In the genomic region with DNA sequence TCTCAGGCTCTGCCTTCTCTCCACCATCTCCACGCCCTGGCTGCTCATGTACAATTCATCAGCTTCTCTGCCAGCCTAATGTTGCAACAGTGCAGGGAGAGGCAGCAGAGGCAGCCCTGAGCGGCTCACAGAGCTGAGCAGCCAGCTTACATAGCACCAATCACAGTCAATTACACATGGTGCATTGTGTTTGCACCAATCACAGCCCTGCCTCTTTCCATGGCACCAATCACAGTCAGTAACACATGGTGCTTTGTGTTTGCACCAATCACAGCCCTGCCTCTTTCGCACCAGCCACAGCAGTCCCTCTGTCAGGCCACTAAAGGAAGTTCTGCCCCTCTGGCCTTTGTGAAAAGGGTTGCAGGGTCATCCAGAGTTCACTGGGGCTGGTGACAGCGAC, we compare ENCODE assay signal across 8 mouse cellular contexts. TPM values are rescaled to one million over a fixed set of nuclear protein-coding genes. Genes with fewer than 3 reads are reported as not detected.
DNase-seq lines count a peak whose midpoint lies in the region; ATAC-seq and TF ChIP-seq lines count a peak whose summit lies in the region.

No protein-coding gene starts in this region.

- 0 out of 2 replicates have a peak, but pooled peaks have one; percentile 5 for TF ChIP-seq CTCF in kidney, adult 2 months (conservative IDR thresholded peaks at IDR 0.05; ENCODE audit: insufficient read depth, insufficient read length, low read depth, low read length)

- no peaks in the 10 kb centered on the region for H3K4me1 ChIP-seq in embryonic facial prominence, embryonic 12.5 days
- no peaks in the 10 kb centered on the region for H3K4me1 ChIP-seq in kidney, adult 2 months (ENCODE audit: control insufficient read depth, insufficient read depth, low read length)
- peaks cover 10% of the 10 kb centered on the region for H3K4me1 ChIP-seq in limb, embryonic 10.5 days
- H3K4me1 ChIP-seq in midbrain, embryonic 11.5 days (ENCODE audit: control insufficient read depth, insufficient read depth, low read length): peaks cover 9% of the 10 kb centered on the region

- H3K27me3 ChIP-seq in embryonic facial prominence, embryonic 12.5 days: no peaks in the 10 kb centered on the region
- no peaks in the 10 kb centered on the region for H3K27me3 ChIP-seq in kidney, adult 2 months (replicated peaks; ENCODE audit: control insufficient read depth, insufficient read depth, low read length)
- H3K27me3 ChIP-seq in limb, embryonic 10.5 days (ENCODE audit: low read depth, poor library complexity, severe bottlenecking): no peaks in the 10 kb centered on the region
- no peaks in the 10 kb centered on the region for H3K27me3 ChIP-seq in midbrain, embryonic 11.5 days (ENCODE audit: control insufficient read depth, insufficient read depth, low read length)

- H3K27ac ChIP-seq in embryonic facial prominence, embryonic 12.5 days: peak overlapping the region; percentile 59; the same call in 1 of the 2 replicates
- H3K27ac ChIP-seq in kidney, adult 2 months (ENCODE audit: insufficient read depth, low read depth, low read length): no peak overlapping the region
- peak overlapping the region; percentile 80 for H3K27ac ChIP-seq in limb, embryonic 10.5 days
- peak overlapping the region; percentile 71 for H3K27ac ChIP-seq in midbrain, embryonic 11.5 days (ENCODE audit: low read depth, low read length)

- peak; percentile 96 for ATAC-seq in embryonic facial prominence, embryonic 12.5 days (ENCODE audit: insufficient number of reproducible peaks, insufficient read depth, low FRiP score, low TSS enrichment)
- peak; percentile 100 for ATAC-seq in midbrain, embryonic 11.5 days (ENCODE audit: low FRiP score)

- WGBS in embryonic facial prominence, embryonic 12.5 days: 10% methylated on average over 4 of the region's 4 CpGs
- WGBS in kidney, adult 2 months: 13% methylated on average over 4 of the region's 4 CpGs
- 16% methylated on average over 4 of the region's 4 CpGs for WGBS in limb, embryonic 10.5 days
- 2% methylated on average over 4 of the region's 4 CpGs for WGBS in midbrain, embryonic 11.5 days

- peak overlapping the region; percentile 28 for H3K4me2 ChIP-seq in embryonic facial prominence, embryonic 12.5 days (replicated peaks)
- H3K4me2 ChIP-seq in midbrain, embryonic 11.5 days: peak overlapping the region; percentile 42

- H3K4me3 ChIP-seq in embryonic facial prominence, embryonic 12.5 days: 0 out of 2 replicates have a peak overlapping the region, but pooled peaks have one; percentile 2
- no peak overlapping the region for H3K4me3 ChIP-seq in kidney, adult 2 months (ENCODE audit: insufficient read depth, low read depth, low read length)
- H3K4me3 ChIP-seq in limb, embryonic 10.5 days: no peak overlapping the region
- H3K4me3 ChIP-seq in midbrain, embryonic 11.5 days (ENCODE audit: low read depth, low read length): peak overlapping the region; percentile 15; the same call in 1 of the 2 replicates

- H3K9me3 ChIP-seq in embryonic facial prominence, embryonic 12.5 days: no peaks in the 10 kb centered on the region
- H3K9me3 ChIP-seq in limb, embryonic 10.5 days (replicated peaks): no peaks in the 10 kb centered on the region
- no peaks in the 10 kb centered on the region for H3K9me3 ChIP-seq in midbrain, embryonic 11.5 days (ENCODE audit: control insufficient read depth, low read length)

- no peaks in the 10 kb centered on the region for H3K36me3 ChIP-seq in embryonic facial prominence, embryonic 12.5 days
- H3K36me3 ChIP-seq in kidney, adult 2 months (ENCODE audit: control insufficient read depth, insufficient read depth, low read length): no peaks in the 10 kb centered on the region
- H3K36me3 ChIP-seq in limb, embryonic 10.5 days: no peaks in the 10 kb centered on the region
- no peaks in the 10 kb centered on the region for H3K36me3 ChIP-seq in midbrain, embryonic 11.5 days (ENCODE audit: control insufficient read depth, insufficient read depth, low read length)

- DNase-seq in urinary bladder, adult 18-20 months (ENCODE audit: low spot score in 2 of 2): peak; percentile 41 to 49
- no peak for DNase-seq in urinary bladder, postnatal 10 days (ENCODE audit: low spot score)
- peak; percentile 59 for DNase-seq in heart, adult 8-10 months (ENCODE audit: low spot score)
- DNase-seq in kidney, adult 2 months: peak; percentile 83
- DNase-seq in limb, embryonic 10.5 days (ENCODE audit: low spot score): peak; percentile 56
- peak; percentile 97 for DNase-seq in midbrain, embryonic 11.5 days (ENCODE audit: low spot score, missing footprints)
- peak; percentile 85 for DNase-seq in skeletal muscle tissue, adult 2 months (ENCODE audit: low read depth, low spot score)

- TF ChIP-seq POLR2A in kidney, adult 2 months (IDR thresholded peaks at IDR 0.05; ENCODE audit: low read depth, low read length): no peak

- H3K9ac ChIP-seq in embryonic facial prominence, embryonic 12.5 days: no peak overlapping the region
- H3K9ac ChIP-seq in midbrain, embryonic 11.5 days (ENCODE audit: low read length): peak overlapping the region; percentile 54

RNA-seq across cellular contexts. Expression of gene Etv3, which starts 40.9 kb away (rescaled TPM):
- 16.3 and 17.8 TPM in 2 replicates for polyA plus RNA-seq in embryonic facial prominence, embryonic 12.5 days (2016; fragmentation: Nextera tagmentation; extraction: Ambion mirVana)
- 10 to 100 TPM; 16.8 to 20.4 (median 18.6) TPM for total RNA-seq in heart, adult 8-10 months (2022)
- polyA plus RNA-seq in kidney, adult 2 months (2012; rRNA removed): 8.4 and 9.1 TPM in 2 replicates
- polyA plus RNA-seq in limb, embryonic 10.5 days (2016; fragmentation: Nextera tagmentation; extraction: Ambion mirVana): 12.1 and 13.9 TPM in 2 replicates
- 8.0 and 8.1 TPM in 2 replicates for polyA plus RNA-seq in midbrain, embryonic 11.5 days (2014; fragmentation: Nextera tagmentation; extraction: Ambion mirVana)

RNA-seq across cellular contexts. Expression of gene Arhgef11, which starts 51.3 kb away (rescaled TPM):
- polyA plus RNA-seq in embryonic facial prominence, embryonic 12.5 days (2016; fragmentation: Nextera tagmentation; extraction: Ambion mirVana): 21.8 and 23.5 TPM in 2 replicates
- total RNA-seq in heart, adult 8-10 months (2022): 10 to 100 TPM; 19.6 to 21.4 (median 20.5) TPM
- 34.7 and 35.4 TPM in 2 replicates for polyA plus RNA-seq in kidney, adult 2 months (2012; rRNA removed)
- polyA plus RNA-seq in limb, embryonic 10.5 days (2016; fragmentation: Nextera tagmentation; extraction: Ambion mirVana): 14.3 and 19.5 TPM in 2 replicates
- polyA plus RNA-seq in midbrain, embryonic 11.5 days (2014; fragmentation: Nextera tagmentation; extraction: Ambion mirVana): 13.4 and 13.5 TPM in 2 replicates

Comparison
In these comparisons a context has a peak if more than half of its experiments do, and no peak if none do; other contexts are left out.
1. H3K4me3 ChIP-seq: peak in embryonic facial prominence, embryonic 12.5 days (single experiment) and midbrain, embryonic 11.5 days (single experiment); none in kidney, adult 2 months (single experiment) and limb, embryonic 10.5 days (single experiment).